Mouse (Mus musculus) thymus, adult 2 months (tissue): ENCODE measurements around the gene Cnpy2.

Experiments used
- CTCF ChIP-seq: fragments of 200-500 bp; IDR thresholded peaks from 2 replicates; pipeline ENCODE4 v1.5.1; 2012; ENCODE audit warnings: mild to moderate bottlenecking, control low read depth, low read length, moderate library complexity, borderline replicate concordance; ENCODE audit not compliant: control insufficient read depth, poor library complexity, insufficient read depth; ENCODE audit errors: extremely low read depth
- POLR2A ChIP-seq: fragments of 200-500 bp; IDR thresholded peaks from 2 replicates; pipeline ENCODE4 v1.6.1; 2012; ENCODE audit warnings: mild to moderate bottlenecking, low read length, control low read depth, moderate library complexity; ENCODE audit not compliant: control insufficient read depth, poor library complexity, insufficient read depth; ENCODE audit errors: extremely low read depth

- TF ChIP-seq POLR2A, result peak; percentile 57; the same call in 1 of the 2 replicates
- TF ChIP-seq CTCF, result peak; percentile 79
Observed at GRCm38 (mm10) chr10:128376455-128377211, 54.4 kb downstream of the Cnpy2 start, which contains the start of gene Ankrd52.
